Mouse (Mus musculus) spleen, postnatal 36 days (tissue): ENCODE measurements around the gene Cmya5.

ENCODE experiments used
- DNase-seq, 2 experiments: peaks; one replicate each; pipeline ENCODE4 v3.0.0; 2022; ENCODE audit warnings: low spot score in 2 of 2, mixed read lengths in 1 of 2

The Cmya5 gene

GRCm38 (mm10) chr13:92992823-92993222, 151.7 kb downstream of the Cmya5 start:
- no peak for DNase-seq
